Mouse (Mus musculus): Measurements from ENCODE around the gene Sst. TPM values are rescaled to one million over a fixed set of nuclear protein-coding genes. Genes with fewer than 3 reads are reported as not detected.
A peak's percentile ranks its signal among the peaks of the same experiment; 100 is the strongest.

Sst gene
- polyA plus RNA-seq, 1 experiment from 2014 or later = 344 TPM

DNA sequence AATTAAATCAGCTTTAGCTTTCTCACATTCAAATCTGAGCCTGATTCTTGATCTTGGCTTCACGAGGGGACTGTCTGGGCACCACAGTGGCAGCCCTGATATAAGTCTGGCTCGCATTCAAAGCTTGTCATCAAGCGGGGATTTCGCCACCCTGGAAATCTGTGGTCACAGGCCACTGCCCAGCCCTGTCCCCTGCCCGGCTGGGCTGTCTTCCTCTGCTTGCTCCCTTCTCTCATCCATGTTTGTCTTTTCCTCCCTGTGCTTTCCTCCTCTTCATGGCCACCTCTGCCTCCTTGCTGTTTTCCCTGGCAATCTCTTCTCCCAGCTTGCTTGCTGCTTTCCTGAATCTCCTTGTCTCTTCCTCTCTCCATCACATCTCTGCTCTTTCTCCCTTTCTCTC is 6.7 kb upstream of the Sst start:
- H3K4me3 ChIP-seq (ENCODE audit: low read depth, low read length) = no peak overlapping the region
- no peaks in the 10 kb centered on the region for H3K9me3 ChIP-seq (replicated peaks; ENCODE audit: control insufficient read depth, low read length, poor library complexity, severe bottlenecking)
- no peaks in the 10 kb centered on the region for H3K36me3 ChIP-seq (ENCODE audit: control insufficient read depth, insufficient read depth, low read length)
- 22% methylated on average over 5 of the region's 5 CpGs for WGBS
- H3K27ac ChIP-seq (ENCODE audit: low read length) = peak overlapping the region; percentile 3; the same call in 1 of the 2 replicates
- no peak overlapping the region for H3K9ac ChIP-seq (ENCODE audit: low read depth, low read length)
- 0 out of 2 replicates have a peak, but pooled peaks have one; percentile 2 for ATAC-seq
- H3K27me3 ChIP-seq (ENCODE audit: control insufficient read depth, insufficient read depth, low read depth, low read length) = 0 out of 2 replicates have a peak, but pooled peaks cover 2% of the 10 kb centered on the region
- peaks cover 9% of the 10 kb centered on the region for H3K4me1 ChIP-seq (ENCODE audit: control insufficient read depth, insufficient read depth, low read length)
- peak overlapping the region; percentile 49; the same call in 1 of the 2 replicates for H3K4me2 ChIP-seq (ENCODE audit: low read length)

DNA sequence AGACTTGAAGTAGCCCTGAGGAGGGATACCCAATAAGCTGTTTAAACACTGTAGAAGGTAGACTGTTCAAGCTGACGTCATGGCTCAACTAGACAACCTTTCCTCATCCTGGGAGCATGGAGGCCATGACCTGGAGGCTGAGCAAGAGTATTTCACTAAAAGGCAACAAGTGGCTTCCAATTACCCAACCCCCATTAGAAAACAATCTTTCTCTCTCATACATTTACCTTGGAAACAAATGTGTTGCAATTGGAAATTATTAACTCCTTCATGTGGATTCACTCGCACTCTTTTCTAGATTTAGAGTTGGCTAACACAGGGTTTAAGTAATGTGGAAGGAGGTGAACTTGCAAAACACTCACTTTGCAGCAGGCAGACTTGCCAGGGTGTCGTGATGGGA is 4.4 kb upstream of the Sst start:
- Histone ChIP-seq H3K27me3 (ENCODE audit: control insufficient read depth, insufficient read depth, low read depth, low read length) (peaks cover 13% of the 10 kb centered on the region), H3K9ac (ENCODE audit: low read depth, low read length) (no peak overlapping the region), H3K4me1 (ENCODE audit: control insufficient read depth, insufficient read depth, low read length) (peaks cover 16% of the 10 kb centered on the region), H3K27ac (ENCODE audit: low read length) (no peak overlapping the region), H3K36me3 (ENCODE audit: control insufficient read depth, insufficient read depth, low read length) (no peaks in the 10 kb centered on the region), H3K9me3 (replicated peaks; ENCODE audit: control insufficient read depth, low read length, poor library complexity, severe bottlenecking) (no peaks in the 10 kb centered on the region), H3K4me2 (ENCODE audit: low read length) (no peak overlapping the region), H3K4me3 (ENCODE audit: low read depth, low read length) (no peak overlapping the region)
- ATAC-seq = no peak
- WGBS = 88% methylated on average over 3 of the region's 3 CpGs

DNA sequence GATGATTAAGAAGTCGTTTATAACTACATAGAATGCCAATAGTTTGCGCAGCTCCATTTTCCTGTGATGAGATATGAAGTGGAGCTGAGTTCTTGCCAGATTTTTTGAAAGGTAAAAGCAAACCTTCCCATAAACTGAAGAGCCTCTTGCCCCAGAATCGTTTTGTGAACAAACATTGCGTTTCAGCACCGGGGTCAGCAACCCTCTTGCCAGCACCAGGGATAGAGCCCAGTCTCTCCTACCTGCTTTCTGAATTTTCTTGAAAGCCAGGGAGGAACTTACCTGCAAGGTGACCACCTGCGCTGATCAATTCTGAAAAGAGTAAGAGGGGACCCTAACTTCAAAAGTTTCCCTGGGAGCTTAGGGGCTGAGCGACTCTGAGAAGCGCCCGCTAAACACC is 607 bp downstream of the Sst start:
- peak overlapping the region; percentile 52; the same call in 1 of the 2 replicates for H3K9ac ChIP-seq (ENCODE audit: low read depth, low read length)
- H3K4me3 ChIP-seq (ENCODE audit: low read depth, low read length) = peak overlapping the region; percentile 38
- ATAC-seq = no peak
- H3K4me1 ChIP-seq (ENCODE audit: control insufficient read depth, insufficient read depth, low read length) = 0 out of 2 replicates have a peak, but pooled peaks cover 7% of the 10 kb centered on the region
- H3K36me3 ChIP-seq (ENCODE audit: control insufficient read depth, insufficient read depth, low read length) = no peaks in the 10 kb centered on the region
- H3K27ac ChIP-seq (ENCODE audit: low read length) = peak overlapping the region; percentile 54; the same call in 1 of the 2 replicates
- peak overlapping the region; percentile 61 for H3K4me2 ChIP-seq (ENCODE audit: low read length)
- H3K27me3 ChIP-seq (ENCODE audit: control insufficient read depth, insufficient read depth, low read depth, low read length) = peaks cover 17% of the 10 kb centered on the region
- 8% methylated on average over 9 of the region's 9 CpGs for WGBS
- H3K9me3 ChIP-seq (replicated peaks; ENCODE audit: control insufficient read depth, low read length, poor library complexity, severe bottlenecking) = no peaks in the 10 kb centered on the region

DNA sequence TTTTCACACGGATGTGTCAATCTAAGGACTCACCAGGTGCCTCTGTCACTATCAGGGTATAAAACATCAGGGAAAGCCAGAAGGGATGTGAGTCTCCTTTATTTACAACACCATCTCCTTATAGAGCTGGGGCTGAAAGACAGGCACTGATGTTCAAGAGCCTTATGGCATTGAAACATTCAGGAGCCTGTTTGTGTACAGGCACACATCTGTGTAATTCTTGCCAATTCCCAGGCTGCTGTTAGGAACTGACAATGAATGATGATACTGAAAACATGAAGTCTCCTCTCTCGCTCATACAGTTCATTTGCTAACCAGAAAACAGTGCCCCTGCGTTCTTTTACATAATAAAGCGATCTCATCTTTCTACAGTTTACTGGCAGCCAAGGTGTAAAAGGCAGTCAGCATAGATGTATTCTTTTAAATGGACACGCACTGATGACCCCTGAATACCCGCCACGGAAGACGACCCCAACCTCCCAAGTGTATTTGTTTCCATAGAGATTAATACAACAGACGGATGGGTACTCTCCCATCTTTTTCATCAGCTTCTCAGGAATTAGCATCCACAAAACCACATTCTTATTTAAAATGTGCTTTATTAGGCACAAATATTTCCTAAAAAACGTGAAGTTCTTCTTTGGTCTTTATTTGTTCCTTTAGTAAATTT is 2.7 kb downstream of the Sst start:
- no peak overlapping the region for H3K4me2 ChIP-seq (ENCODE audit: low read length)
- peaks cover 17% of the 10 kb centered on the region for H3K27me3 ChIP-seq (ENCODE audit: control insufficient read depth, insufficient read depth, low read depth, low read length)
- H3K4me3 ChIP-seq (ENCODE audit: low read depth, low read length) = no peak overlapping the region
- 45% methylated on average over 10 of the region's 10 CpGs for WGBS
- no peaks in the 10 kb centered on the region for H3K9me3 ChIP-seq (replicated peaks; ENCODE audit: control insufficient read depth, low read length, poor library complexity, severe bottlenecking)
- no peak for ATAC-seq
- H3K36me3 ChIP-seq (ENCODE audit: control insufficient read depth, insufficient read depth, low read length) = no peaks in the 10 kb centered on the region
- H3K27ac ChIP-seq (ENCODE audit: low read length) = no peak overlapping the region
- H3K9ac ChIP-seq (ENCODE audit: low read depth, low read length) = no peak overlapping the region
- peaks cover 7% of the 10 kb centered on the region; the same call in 1 of the 2 replicates for H3K4me1 ChIP-seq (ENCODE audit: control insufficient read depth, insufficient read depth, low read length)

DNA sequence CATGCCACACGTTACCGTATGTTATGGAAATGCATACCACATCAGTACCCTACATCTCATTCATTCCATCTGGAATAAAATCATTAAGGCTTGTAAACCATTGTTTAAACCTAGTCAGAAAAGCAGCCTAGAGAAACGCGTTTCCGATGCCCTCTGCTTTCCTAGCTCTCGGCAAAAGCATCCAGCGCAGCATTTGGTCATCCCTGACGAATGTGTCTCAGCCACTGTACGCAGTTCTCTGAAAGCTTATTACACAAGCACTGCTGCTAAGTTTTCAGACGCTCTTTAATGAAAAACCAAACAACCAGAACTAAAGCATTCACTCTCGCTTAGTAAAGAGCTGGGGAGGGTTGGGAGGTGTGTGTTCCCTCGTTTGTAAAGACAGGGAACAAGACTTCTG is 5.7 kb downstream of the Sst start:
- WGBS = 64% methylated on average over 12 of the region's 12 CpGs
- Histone ChIP-seq H3K9ac (ENCODE audit: low read depth, low read length) (no peak overlapping the region), H3K4me2 (ENCODE audit: low read length) (0 out of 2 replicates have a peak overlapping the region, but pooled peaks have one; percentile 11), H3K9me3 (replicated peaks; ENCODE audit: control insufficient read depth, low read length, poor library complexity, severe bottlenecking) (no peaks in the 10 kb centered on the region), H3K27me3 (ENCODE audit: control insufficient read depth, insufficient read depth, low read depth, low read length) (peaks cover 4% of the 10 kb centered on the region; the same call in 1 of the 2 replicates), H3K36me3 (ENCODE audit: control insufficient read depth, insufficient read depth, low read length) (no peaks in the 10 kb centered on the region), H3K4me1 (ENCODE audit: control insufficient read depth, insufficient read depth, low read length) (no peaks in the 10 kb centered on the region; the same call in 1 of the 2 replicates), H3K4me3 (ENCODE audit: low read depth, low read length) (no peak overlapping the region), H3K27ac (ENCODE audit: low read length) (no peak overlapping the region)
- no peak for ATAC-seq

DNA sequence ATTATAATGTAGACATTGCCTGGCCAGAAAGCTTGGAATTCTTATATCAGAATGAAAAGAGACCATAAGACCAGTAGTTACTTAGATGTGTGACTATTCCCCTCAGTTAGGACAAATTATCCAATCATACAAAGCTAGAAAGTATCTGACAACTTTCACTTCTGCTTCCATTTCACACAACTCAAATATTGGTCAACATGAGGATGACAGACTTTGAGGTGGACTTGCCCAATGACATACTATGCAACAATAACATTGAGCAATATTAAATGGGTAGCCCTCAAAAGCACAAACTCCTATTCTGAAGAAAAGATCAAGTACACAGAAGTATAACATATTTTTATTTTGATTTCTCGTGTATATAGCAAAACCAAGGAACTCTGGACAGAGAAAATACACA is 35.5 kb downstream of the Sst start:
- H3K27me3 ChIP-seq (ENCODE audit: control insufficient read depth, insufficient read depth, low read depth, low read length) = no peaks in the 10 kb centered on the region
- no peak for ATAC-seq
- WGBS = 78% methylated on average over 1 of the region's 1 CpGs
- H3K4me2 ChIP-seq (ENCODE audit: low read length) = no peak overlapping the region
- H3K27ac ChIP-seq (ENCODE audit: low read length) = no peak overlapping the region
- H3K4me1 ChIP-seq (ENCODE audit: control insufficient read depth, insufficient read depth, low read length) = no peaks in the 10 kb centered on the region
- H3K9ac ChIP-seq (ENCODE audit: low read depth, low read length) = no peak overlapping the region
- H3K4me3 ChIP-seq (ENCODE audit: low read depth, low read length) = no peak overlapping the region
- H3K9me3 ChIP-seq (replicated peaks; ENCODE audit: control insufficient read depth, low read length, poor library complexity, severe bottlenecking) = no peaks in the 10 kb centered on the region
- no peaks in the 10 kb centered on the region for H3K36me3 ChIP-seq (ENCODE audit: control insufficient read depth, insufficient read depth, low read length)

DNA sequence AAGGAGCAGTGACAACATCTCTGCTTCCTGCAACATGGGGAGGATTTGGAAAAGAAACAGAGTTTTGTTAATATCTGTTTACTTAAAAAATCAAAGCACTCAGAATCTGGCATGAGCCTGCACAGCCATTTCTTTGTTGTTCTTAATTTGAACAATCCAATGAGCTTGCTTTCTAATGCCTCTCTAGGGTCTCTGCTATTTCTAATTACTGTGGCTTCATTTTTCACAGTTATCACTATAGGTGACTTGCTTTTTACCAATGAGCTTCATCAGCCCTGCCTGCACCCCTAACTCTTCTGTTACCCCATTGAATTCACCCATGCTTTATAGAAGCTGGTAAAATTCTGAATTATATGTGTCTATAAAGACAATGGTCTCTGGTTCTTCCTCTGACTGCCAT is 41.0 kb downstream of the Sst start:
- no peak for ATAC-seq
- H3K4me3 ChIP-seq (ENCODE audit: low read depth, low read length) = no peak overlapping the region
- H3K9me3 ChIP-seq (replicated peaks; ENCODE audit: control insufficient read depth, low read length, poor library complexity, severe bottlenecking) = no peaks in the 10 kb centered on the region
- H3K9ac ChIP-seq (ENCODE audit: low read depth, low read length) = no peak overlapping the region
- H3K4me2 ChIP-seq (ENCODE audit: low read length) = no peak overlapping the region
- H3K27ac ChIP-seq (ENCODE audit: low read length) = no peak overlapping the region
- no peaks in the 10 kb centered on the region for H3K4me1 ChIP-seq (ENCODE audit: control insufficient read depth, insufficient read depth, low read length)
- no peaks in the 10 kb centered on the region for H3K36me3 ChIP-seq (ENCODE audit: control insufficient read depth, insufficient read depth, low read length)
- no peaks in the 10 kb centered on the region for H3K27me3 ChIP-seq (ENCODE audit: control insufficient read depth, insufficient read depth, low read depth, low read length)

DNA sequence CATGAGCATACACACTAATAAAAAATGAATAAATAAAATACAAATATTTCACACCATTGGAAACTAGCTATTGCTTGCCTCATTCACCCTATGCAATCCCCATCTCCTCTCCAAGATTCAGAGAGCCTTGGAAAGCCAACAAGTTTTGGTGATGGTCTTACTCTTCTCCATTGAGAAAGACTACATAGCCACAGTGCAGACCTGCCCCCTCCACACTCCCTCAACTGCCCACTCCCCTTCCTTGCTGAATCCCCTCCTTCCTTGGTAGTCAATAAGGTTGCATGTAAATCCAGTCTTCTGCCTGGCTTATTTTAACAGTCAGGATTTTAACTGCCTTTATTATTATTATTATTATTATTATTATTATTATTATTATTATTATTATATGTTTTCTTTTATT is 41.6 kb downstream of the Sst start:
- H3K4me3 ChIP-seq (ENCODE audit: low read depth, low read length) = no peak overlapping the region
- ATAC-seq = no peak
- no peak overlapping the region for H3K9ac ChIP-seq (ENCODE audit: low read depth, low read length)
- no peak overlapping the region for H3K4me2 ChIP-seq (ENCODE audit: low read length)
- H3K36me3 ChIP-seq (ENCODE audit: control insufficient read depth, insufficient read depth, low read length) = no peaks in the 10 kb centered on the region
- H3K27ac ChIP-seq (ENCODE audit: low read length) = no peak overlapping the region
- no peaks in the 10 kb centered on the region for H3K9me3 ChIP-seq (replicated peaks; ENCODE audit: control insufficient read depth, low read length, poor library complexity, severe bottlenecking)
- no peaks in the 10 kb centered on the region for H3K27me3 ChIP-seq (ENCODE audit: control insufficient read depth, insufficient read depth, low read depth, low read length)
- no peaks in the 10 kb centered on the region for H3K4me1 ChIP-seq (ENCODE audit: control insufficient read depth, insufficient read depth, low read length)

DNA sequence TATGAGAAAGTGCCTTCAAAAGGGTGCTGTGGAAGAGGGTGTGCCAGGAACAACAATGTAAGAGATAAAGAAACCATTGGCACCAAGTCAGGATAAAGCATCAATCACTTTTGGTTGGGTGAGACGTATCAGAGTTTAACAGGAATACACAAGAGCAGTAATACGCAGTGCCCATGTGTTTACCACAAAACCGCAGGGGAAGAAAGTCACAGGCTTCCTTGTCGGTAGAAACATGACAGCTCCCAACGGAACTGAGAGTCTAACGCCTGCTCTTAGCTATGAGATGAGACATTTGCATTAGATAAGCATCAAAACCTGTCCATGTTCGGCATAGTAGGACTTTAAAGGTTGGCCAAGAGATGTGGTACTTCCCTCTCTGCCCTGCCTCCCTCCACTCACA is 46.1 kb downstream of the Sst start:
- WGBS = 88% methylated on average over 7 of the region's 7 CpGs
- no peak for ATAC-seq

More for the DNA sequence above, 46.1 kb downstream of the Sst start:
- Histone ChIP-seq H3K4me1 (ENCODE audit: control insufficient read depth, insufficient read depth, low read length) (no peaks in the 10 kb centered on the region), H3K9ac (ENCODE audit: low read depth, low read length) (no peak overlapping the region), H3K4me2 (ENCODE audit: low read length) (no peak overlapping the region), H3K36me3 (ENCODE audit: control insufficient read depth, insufficient read depth, low read length) (no peaks in the 10 kb centered on the region), H3K4me3 (ENCODE audit: low read depth, low read length) (no peak overlapping the region), H3K27me3 (ENCODE audit: control insufficient read depth, insufficient read depth, low read depth, low read length) (no peaks in the 10 kb centered on the region), H3K27ac (ENCODE audit: low read length) (no peak overlapping the region), H3K9me3 (replicated peaks; ENCODE audit: control insufficient read depth, low read length, poor library complexity, severe bottlenecking) (no peaks in the 10 kb centered on the region)

Data from midbrain, embryonic 16.5 days (tissue).